Mouse (Mus musculus): Measurements from ENCODE around the gene Ptov1. TPM values are rescaled to one million over a fixed set of nuclear protein-coding genes. Genes with fewer than 3 reads are reported as not detected.
A peak's percentile ranks its signal among the peaks of the same experiment; 100 is the strongest.

The Ptov1 gene
- polyA plus RNA-seq, 1 experiment, result 141 TPM

DNA sequence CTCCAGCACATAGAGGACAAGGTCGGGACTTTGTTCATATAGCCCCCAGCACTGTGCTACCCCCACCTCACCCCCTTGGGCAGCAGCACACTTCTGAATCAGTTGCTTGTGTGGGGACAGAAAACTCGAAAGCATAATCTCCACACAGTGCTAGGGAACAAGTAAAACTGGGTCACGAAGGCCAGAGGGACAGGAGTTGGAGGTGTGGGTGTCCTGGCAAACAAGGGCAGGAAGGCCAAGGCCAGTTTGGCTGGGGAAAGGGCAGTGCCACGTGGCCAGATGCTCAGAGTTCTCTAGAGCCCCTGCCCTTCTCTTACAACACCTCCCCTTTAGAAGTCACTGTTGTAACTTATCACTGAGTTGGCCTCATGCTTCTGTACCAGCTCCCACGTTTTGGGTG, 49.7 kb downstream of the Ptov1 start:
- 25% methylated on average over 5 of the region's 5 CpGs for WGBS
- DNase-seq (ENCODE audit: low read depth, low spot score), result no peak

DNA sequence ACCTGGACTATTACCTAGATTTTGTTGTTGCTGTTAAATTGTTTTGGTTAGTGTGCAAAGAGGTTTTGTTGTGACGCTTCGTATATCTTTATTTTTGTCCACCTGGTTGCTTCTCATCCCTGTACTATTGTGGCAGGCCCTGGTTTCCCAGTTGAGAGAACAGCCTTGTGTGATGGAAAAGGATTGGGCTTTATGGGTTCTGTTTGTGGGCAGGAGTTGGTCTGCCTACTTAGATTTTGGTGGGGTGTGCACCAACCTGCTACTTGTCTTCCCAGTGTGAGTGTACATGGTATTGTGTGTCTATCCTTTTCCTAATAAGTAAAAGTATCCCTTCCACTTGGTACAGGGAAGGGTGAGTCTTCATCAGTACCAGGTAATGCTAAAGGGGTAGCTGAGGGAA, 50.2 kb downstream of the Ptov1 start:
- 67% methylated on average over 2 of the region's 2 CpGs for WGBS
- DNase-seq (ENCODE audit: low read depth, low spot score), result no peak

DNA sequence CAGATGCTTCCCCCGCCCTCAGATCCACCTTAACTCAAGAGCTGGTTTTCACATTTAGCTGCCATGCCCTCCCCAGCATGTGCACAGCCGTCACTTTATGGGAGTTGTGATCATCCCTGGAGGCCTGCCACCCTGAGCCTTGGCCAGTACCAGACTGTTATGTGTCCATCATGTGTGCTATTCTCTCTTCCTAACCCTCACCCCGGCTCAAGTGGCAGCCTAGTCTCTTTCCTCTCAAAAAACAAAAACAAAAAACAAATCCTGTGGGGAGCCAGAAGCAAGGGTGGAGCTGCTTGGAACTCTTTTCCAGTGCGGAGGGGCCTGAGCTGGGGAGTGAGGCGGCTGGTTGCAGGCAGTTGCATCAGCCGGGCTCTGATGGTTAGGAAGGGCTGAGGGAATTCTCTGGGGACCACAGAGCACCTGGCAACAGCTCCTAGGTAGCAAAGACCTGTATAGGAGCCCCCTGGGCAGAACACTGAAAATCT, 50.8 kb downstream of the Ptov1 start:
- WGBS, result 19% methylated on average over 6 of the region's 6 CpGs
- DNase-seq (ENCODE audit: low read depth, low spot score), result no peak

DNA sequence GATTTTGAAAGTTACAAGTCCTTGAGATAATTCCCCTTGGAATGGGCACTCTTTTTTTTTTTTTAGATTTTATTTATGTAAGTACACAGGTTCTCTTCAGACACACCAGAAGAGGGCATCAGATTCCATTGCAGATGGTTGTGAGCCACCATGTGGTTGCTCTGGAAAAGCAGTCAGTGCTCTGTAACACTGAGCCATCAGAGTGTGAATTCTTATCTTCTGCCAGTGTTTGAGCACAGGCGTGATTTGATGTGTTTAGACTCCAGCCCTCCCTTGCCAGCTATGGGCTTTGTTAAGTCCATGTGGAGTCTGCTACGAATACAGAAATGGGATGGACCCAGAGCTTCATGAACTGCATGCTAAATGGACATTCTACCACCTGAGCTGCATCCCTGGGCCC, 51.4 kb downstream of the Ptov1 start:
- no peak for DNase-seq (ENCODE audit: low read depth, low spot score)
- 5% methylated on average over 2 of the region's 2 CpGs for whole genome bisulfite sequencing

DNA sequence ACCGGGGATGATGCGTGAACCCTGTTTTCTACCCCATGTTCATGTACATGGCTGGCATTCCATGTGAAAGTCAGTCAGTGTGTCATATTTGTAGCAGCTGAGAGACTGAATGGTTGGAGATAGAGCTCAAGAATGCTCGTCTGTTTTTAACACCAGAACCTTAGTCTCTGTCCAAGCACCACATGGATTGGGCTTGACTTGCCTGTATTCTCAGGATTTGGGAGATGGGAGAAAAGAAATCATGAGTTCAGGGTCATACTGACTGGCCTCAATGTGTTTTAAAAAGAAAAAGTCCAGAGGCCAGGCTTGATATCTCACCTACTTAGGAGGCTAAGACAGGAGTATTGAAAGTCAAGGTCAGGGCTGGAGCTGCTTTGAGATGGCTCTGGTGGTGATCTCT, 52.1 kb downstream of the Ptov1 start:
- WGBS, result 12% methylated on average over 3 of the region's 3 CpGs
- no peak for DNase-seq (ENCODE audit: low read depth, low spot score)

DNA sequence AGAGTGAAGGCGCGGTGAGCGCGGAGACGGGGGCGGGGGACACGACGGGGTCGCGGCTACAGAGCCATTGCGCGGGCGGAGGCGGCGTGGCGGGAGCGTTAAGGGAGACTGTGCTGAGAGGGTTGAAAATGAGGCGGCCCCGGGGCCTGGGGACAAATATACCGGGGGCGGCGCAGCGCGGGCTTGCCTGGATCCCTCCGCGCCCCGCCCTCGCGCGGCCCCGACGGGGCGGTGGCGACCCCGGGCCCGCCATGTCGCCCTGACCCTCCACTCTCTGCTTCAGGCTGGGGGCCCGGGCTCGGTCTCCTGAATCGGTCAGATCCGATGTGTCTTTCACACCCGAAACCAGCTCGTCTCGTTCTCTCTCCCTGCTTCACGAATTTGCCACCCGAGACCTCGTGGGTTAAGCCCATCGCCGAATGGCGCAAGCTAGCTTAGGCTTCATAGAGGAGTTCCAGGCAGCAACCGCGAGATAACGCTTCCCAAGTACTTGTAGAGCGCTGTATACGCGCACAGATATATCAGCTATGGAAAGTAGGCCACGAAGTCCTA, 53.0 kb downstream of the Ptov1 start, which contains the start of gene Atf5:
Atf5 (minus strand) TSS at position 189 of the 552 bp plus-strand sequence.
- DNase-seq (ENCODE audit: low read depth, low spot score), result no peak
- 1% methylated on average over 52 of the region's 57 CpGs for WGBS

DNA sequence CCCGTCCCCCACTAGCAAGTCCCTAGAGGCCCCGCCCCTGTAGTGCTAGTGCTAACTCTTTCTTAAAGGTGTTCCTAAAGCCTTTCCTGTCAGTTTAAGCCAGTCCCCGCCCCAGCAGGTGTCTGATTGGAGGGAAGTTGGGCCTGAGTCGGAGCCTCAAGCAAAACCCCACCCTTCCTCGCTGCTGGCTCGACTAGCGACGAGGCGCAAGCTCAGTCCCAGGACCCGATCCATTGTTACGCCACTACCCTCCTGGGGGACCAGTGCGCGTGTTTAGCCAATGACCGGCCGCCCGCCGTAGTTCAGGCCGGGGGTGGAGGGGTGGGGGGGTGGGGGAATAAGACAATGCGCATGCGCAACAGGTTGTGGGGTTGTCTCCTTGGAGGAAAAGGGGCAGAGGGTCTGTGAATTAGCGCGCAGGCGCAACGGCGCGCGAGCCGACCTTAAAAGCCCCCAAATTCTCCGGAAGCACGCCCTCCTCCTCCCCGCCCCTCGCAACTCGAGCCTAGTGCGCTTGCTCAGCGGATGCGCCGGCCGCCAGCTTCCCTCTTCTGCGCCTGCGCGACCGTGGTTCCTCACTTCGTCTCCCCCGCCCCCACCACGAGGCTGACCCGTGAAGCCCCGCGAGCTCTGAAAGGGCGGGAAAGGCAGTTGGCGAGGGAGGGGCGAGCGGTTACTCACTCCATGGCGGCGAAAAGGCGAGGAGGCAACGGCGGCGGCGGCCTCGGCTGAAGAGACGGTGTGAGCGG, 53.7 kb downstream of the Ptov1 start, which contains the start of the genes Nup62 and Il4i1:
Nup62 (plus strand) TSS at position 368 of the 749 bp plus-strand sequence.
Il4i1 (plus strand) TSS at position 667 of the 749 bp plus-strand sequence.
- peak; percentile 98 for DNase-seq (ENCODE audit: low read depth, low spot score)
- under 1% methylated on average over 62 of the region's 62 CpGs for WGBS

DNA sequence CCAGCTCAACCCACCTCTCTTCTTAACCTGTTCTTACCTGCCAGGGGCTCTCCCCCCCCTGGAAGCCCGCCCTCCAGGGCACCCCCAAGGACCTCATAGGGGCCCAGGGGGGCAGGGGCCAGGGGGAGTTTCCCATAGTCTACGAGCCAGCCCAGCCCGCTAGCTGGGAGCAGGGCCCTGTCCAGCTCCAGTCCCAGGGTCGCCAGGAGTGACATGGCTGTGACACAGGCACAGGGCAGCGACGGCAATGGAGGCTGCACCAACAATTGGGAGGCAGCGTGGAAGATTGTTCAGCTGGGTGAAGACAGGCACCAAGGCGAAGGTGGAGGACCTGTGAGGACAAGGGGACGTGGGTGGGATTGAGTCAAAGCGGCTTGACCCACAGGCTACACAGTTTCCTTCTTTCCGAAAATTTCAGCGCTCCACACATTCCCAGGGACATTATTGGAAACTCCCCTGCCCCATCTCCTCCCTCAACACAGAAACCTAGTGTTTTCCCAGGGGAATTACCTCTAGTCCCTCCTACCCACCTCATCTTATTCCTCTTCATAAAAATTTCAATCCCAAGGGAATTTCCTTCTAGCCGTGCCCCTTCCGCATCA, 54.5 kb downstream of the Ptov1 start:
- no peak for DNase-seq (ENCODE audit: low read depth, low spot score)
- 48% methylated on average over 14 of the region's 14 CpGs for WGBS

DNA sequence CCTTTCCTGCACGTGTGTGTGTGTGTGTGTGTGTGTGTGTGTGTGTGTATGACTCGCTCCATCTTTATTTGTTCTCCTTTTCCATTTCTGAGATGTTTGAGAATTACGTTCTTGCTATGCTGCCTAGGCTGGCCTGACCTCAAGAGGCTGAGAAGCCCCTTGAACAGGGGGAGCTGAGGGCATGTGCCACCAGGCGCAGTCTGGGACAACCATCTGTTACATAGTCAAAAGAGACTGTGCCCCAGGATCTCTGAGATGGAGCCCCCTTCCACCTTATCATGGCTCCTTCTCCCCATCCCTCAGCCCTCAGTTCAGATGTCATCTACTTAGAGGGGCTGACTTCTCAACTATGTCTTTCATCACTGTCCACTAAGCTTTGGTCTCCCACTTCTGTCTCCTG, 55.2 kb downstream of the Ptov1 start:
- WGBS, result 82% methylated on average over 4 of the region's 4 CpGs
- DNase-seq (ENCODE audit: low read depth, low spot score), result no peak

DNA sequence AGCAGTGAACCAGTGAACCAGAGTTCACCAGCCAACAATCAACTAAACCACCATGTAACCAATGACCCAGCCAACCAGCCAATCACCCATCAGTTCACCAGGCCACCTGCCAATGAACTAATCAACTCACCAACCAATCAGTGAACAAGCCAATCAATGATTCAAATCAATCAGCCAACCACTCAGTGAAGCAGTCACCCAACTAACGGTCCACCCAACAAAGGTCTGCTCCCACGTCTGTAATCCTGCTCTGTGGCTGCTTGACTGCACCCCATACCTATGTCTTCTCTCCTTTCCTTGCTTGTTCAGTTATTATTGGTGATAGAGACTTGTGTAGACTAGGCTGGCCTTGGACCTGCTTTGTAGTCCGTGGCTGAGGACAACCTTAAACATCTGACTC, 55.6 kb downstream of the Ptov1 start:
- no peak for DNase-seq (ENCODE audit: low read depth, low spot score)
- WGBS, result 90% methylated on average over 3 of the region's 3 CpGs

Other genes with a start within 250 kb of the Ptov1 start
- 163 and 237 TPM in 2 replicates for gene Myh14, start 198.9 kb downstream of the Ptov1 start, polyA plus RNA-seq (2012; rRNA removed)
- not detected in 2 replicates for gene Izumo2, start 161.0 kb downstream of the Ptov1 start, polyA plus RNA-seq (2012; rRNA removed)
- 68.3 and 78.0 TPM in 2 replicates for gene Vrk3, start 121.4 kb downstream of the Ptov1 start, polyA plus RNA-seq (2012; rRNA removed)
- gene Zfp473, start 118.7 kb downstream of the Ptov1 start, polyA plus RNA-seq (2012; rRNA removed), result 0.36 and 0.75 TPM in 2 replicates
- 50.3 and 51.3 TPM in 2 replicates for gene Nup62, start 53.7 kb downstream of the Ptov1 start, polyA plus RNA-seq (2012; rRNA removed)
- gene Il4i1, start 53.4 kb downstream of the Ptov1 start, polyA plus RNA-seq (2012; rRNA removed), result 13.9 and 14.8 TPM in 2 replicates
- gene Atf5, start 53.1 kb downstream of the Ptov1 start, polyA plus RNA-seq (2012; rRNA removed), result 29.8 and 41.4 TPM in 2 replicates
- gene Akt1s1, start 20.8 kb downstream of the Ptov1 start, polyA plus RNA-seq (2012; rRNA removed), result 61.3 and 67.2 TPM in 2 replicates
- gene Tbc1d17, start 20.7 kb downstream of the Ptov1 start, polyA plus RNA-seq (2012; rRNA removed), result 44.6 and 49.0 TPM in 2 replicates
- gene Pnkp, start 12.6 kb downstream of the Ptov1 start, polyA plus RNA-seq (2012; rRNA removed), result 52.1 and 57.9 TPM in 2 replicates
- gene Med25, start 22.9 kb upstream of the Ptov1 start, polyA plus RNA-seq (2012; rRNA removed), result 69.4 and 102 TPM in 2 replicates
- 19.9 and 21.7 TPM in 2 replicates for gene Fuz, start 26.3 kb upstream of the Ptov1 start, polyA plus RNA-seq (2012; rRNA removed)
- gene Ap2a1, start 59.7 kb upstream of the Ptov1 start, polyA plus RNA-seq (2012; rRNA removed), result 55.6 and 80.7 TPM in 2 replicates
- gene Tsks, start 73.4 kb upstream of the Ptov1 start, polyA plus RNA-seq (2012; rRNA removed), result not detected in 2 replicates
- 4.2 and 5.9 TPM in 2 replicates for gene Cpt1c, start 105.1 kb upstream of the Ptov1 start, polyA plus RNA-seq (2012; rRNA removed)
- 167 and 188 TPM in 2 replicates for gene Prmt1, start 116.8 kb upstream of the Ptov1 start, polyA plus RNA-seq (2012; rRNA removed)
- 107 and 110 TPM in 2 replicates for gene Irf3, start 127.9 kb upstream of the Ptov1 start, polyA plus RNA-seq (2012; rRNA removed)
- 20.8 and 23.3 TPM in 2 replicates for gene Bcl2l12, start 128.9 kb upstream of the Ptov1 start, polyA plus RNA-seq (2012; rRNA removed)
- gene Scaf1, start 146.6 kb upstream of the Ptov1 start, polyA plus RNA-seq (2012; rRNA removed), result 32.3 and 44.7 TPM in 2 replicates
- gene Rras, start 148.2 kb upstream of the Ptov1 start, polyA plus RNA-seq (2012; rRNA removed), result 112 and 124 TPM in 2 replicates
- 5.4 and 6.2 TPM in 2 replicates for gene Prr12, start 183.1 kb upstream of the Ptov1 start, polyA plus RNA-seq (2012; rRNA removed)
- 52.4 and 66.9 TPM in 2 replicates for gene Nosip, start 192.6 kb upstream of the Ptov1 start, polyA plus RNA-seq (2012; rRNA removed)
- gene Prrg2, start 192.9 kb upstream of the Ptov1 start, polyA plus RNA-seq (2012; rRNA removed), result 77.3 and 92.5 TPM in 2 replicates
- gene Rcn3, start 222.4 kb upstream of the Ptov1 start, polyA plus RNA-seq (2012; rRNA removed), result 44.3 and 48.6 TPM in 2 replicates
- 75.3 and 85.1 TPM in 2 replicates for gene Fcgrt, start 234.1 kb upstream of the Ptov1 start, polyA plus RNA-seq (2012; rRNA removed)